Mouse (Mus musculus): ENCODE results near the gene Cacng4. TPM values are rescaled to one million over a fixed set of nuclear protein-coding genes. Genes with fewer than 3 reads are reported as not detected.
A peak's percentile ranks its signal among the peaks of the same experiment; 100 is the strongest.

The Cacng4 gene
- polyA plus RNA-seq, 1 experiment from 2014 or later: 0.43 TPM

DNA sequence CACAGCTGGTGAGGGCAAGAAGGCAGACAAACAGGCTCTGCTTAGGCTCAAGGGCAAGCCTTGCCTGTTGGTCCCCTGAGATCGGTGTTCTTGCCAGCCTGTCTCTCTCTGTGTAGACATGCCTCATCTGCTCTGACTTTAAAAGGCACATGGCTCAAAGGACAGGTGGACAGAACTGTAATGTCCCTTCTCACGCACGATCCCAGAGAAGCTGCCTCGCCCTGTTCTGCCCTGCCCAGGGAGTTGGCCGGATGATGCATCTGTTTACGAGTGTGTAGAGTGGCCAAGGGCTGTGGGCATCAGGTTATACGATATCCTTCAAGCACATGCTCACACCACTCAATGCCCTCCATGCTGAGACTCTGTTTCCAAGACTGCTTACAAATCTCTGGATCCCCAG, 80.0 kb downstream of the Cacng4 start:
- DNase-seq (ENCODE audit: low spot score): no peak
- WGBS: 79% methylated on average over 7 of the region's 7 CpGs
- H3K9me3 ChIP-seq (ENCODE audit: low read length): no peaks in the 10 kb centered on the region

DNA sequence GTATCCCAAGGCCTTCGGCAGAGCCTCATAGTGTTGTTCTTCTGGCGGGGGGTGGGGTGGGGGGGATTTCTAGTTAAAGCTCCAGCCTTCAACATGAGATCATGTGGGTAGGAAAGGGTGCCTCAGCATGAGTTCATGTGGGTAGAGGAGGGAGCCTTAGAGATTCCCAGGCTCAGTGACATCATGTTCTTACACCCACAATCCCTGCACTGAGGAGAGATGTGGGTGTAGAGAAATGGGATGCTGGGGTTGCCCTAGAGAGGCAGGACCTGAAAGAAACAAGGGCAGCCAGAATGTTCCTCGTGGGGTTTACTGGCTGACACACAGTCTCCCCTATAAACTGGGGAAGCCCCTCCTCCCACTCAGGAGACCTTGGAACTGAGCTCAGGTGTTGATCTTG, 84.0 kb downstream of the Cacng4 start:
- no peak for DNase-seq (ENCODE audit: low spot score)
- Histone ChIP-seq H3K27ac (ENCODE audit: low read length) (no peak overlapping the region), H3K4me1 (ENCODE audit: insufficient read depth, low read depth, low read length) (no peaks in the 10 kb centered on the region), H3K36me3 (ENCODE audit: insufficient read depth, low read length) (no peaks in the 10 kb centered on the region), H3K27me3 (replicated peaks; ENCODE audit: insufficient read depth, low read length) (no peaks in the 10 kb centered on the region), H3K4me3 (ENCODE audit: low read depth, low read length) (no peak overlapping the region), H3K4me2 (replicated peaks; ENCODE audit: low read depth, low read length) (no peak overlapping the region), H3K9me3 (ENCODE audit: low read length) (no peaks in the 10 kb centered on the region), H3K9ac (replicated peaks; ENCODE audit: low read depth) (no peak overlapping the region)
- 38% methylated on average over 3 of the region's 3 CpGs for WGBS
- no peak for TF ChIP-seq CTCF (IDR thresholded peaks at IDR 0.05)
- no peak for TF ChIP-seq EP300 (IDR thresholded peaks at IDR 0.05)
- ATAC-seq: no peak

More for the DNA sequence above, 80.0 kb downstream of the Cacng4 start:
- Histone ChIP-seq H3K36me3 (ENCODE audit: insufficient read depth, low read length) (no peaks in the 10 kb centered on the region), H3K4me1 (ENCODE audit: insufficient read depth, low read depth, low read length) (no peaks in the 10 kb centered on the region), H3K27me3 (replicated peaks; ENCODE audit: insufficient read depth, low read length) (no peaks in the 10 kb centered on the region), H3K9ac (replicated peaks; ENCODE audit: low read depth) (no peak overlapping the region), H3K27ac (ENCODE audit: low read length) (no peak overlapping the region), H3K4me3 (ENCODE audit: low read depth, low read length) (no peak overlapping the region), H3K4me2 (replicated peaks; ENCODE audit: low read depth, low read length) (no peak overlapping the region)
- TF ChIP-seq CTCF (IDR thresholded peaks at IDR 0.05): no peak
- no peak for TF ChIP-seq EP300 (IDR thresholded peaks at IDR 0.05)
- no peak for ATAC-seq

DNA sequence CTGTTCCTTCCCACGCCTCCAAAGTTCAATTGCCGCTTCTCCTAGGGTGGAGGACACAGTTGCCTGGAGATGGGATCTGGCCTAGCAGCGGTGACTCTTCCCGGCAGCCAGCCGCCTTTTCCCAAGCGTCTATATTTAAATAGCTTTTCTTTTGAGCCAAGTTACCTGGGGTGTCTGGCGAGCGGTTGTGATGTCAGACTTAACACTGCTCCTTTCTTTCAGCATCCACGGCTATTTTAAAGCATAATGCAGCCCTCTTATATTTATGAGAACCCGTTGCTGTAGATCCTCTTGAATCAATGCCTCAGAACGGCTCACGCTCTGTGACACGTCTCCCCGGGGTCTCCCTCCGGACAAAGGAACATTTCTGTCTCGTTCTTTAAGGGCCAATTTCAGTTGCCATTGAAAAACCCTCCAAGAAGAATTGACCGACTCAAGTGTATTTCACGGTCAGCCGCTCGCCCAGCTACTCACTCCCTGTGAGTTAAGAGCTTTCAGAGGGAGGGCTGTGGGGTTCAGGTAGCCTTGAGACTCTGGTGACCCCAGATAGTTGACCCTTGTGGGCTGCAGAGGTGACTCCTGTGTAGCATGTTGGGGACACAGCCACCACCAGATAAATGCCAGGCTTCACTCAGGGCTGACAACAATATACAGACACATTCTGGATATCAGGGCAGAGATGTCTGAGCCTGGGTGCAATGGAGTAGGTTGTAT, 86.3 kb downstream of the Cacng4 start:
- DNase-seq (ENCODE audit: low spot score): no peak
- Histone ChIP-seq H3K9ac (replicated peaks; ENCODE audit: low read depth) (no peak overlapping the region), H3K4me2 (replicated peaks; ENCODE audit: low read depth, low read length) (no peak overlapping the region), H3K27ac (ENCODE audit: low read length) (no peak overlapping the region), H3K4me1 (ENCODE audit: insufficient read depth, low read depth, low read length) (peaks cover 4% of the 10 kb centered on the region; the same call in 1 of the 2 replicates), H3K4me3 (ENCODE audit: low read depth, low read length) (no peak overlapping the region), H3K27me3 (replicated peaks; ENCODE audit: insufficient read depth, low read length) (no peaks in the 10 kb centered on the region), H3K9me3 (ENCODE audit: low read length) (no peaks in the 10 kb centered on the region), H3K36me3 (ENCODE audit: insufficient read depth, low read length) (no peaks in the 10 kb centered on the region)
- TF ChIP-seq CTCF (IDR thresholded peaks at IDR 0.05): no peak
- TF ChIP-seq EP300 (IDR thresholded peaks at IDR 0.05): no peak
- ATAC-seq: no peak
- 56% methylated on average over 20 of the region's 20 CpGs for WGBS

DNA sequence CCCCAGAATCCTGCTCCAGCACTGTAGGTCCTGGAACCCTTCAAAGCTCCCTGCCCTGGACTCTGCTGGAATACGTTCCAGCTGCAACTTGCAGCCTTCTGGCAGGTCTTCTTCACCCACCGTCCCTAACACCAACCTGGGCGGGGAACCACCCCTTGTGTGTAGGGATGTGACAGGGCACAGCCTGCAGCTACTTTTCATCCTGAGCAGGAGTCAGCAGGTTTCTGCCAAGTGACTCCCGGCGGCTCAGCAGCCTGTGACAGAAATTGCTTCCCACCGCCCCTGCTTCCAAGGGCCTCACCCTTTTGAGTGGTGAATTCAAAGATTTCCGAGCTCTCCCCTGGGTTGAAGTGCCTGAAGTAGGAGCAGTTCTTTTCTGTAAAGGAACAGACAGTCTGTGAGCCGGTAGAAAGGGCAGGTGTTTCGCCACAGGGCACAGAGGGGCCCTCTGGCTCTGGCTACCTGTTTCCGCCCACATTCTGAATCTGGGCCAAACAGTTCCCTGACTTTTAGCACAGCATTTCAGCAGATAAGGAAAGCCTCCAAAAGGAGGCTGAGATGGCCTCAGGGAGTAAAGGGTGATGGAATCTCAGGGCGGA, 88.8 kb downstream of the Cacng4 start:
- no peaks in the 10 kb centered on the region for H3K9me3 ChIP-seq (ENCODE audit: low read length)
- H3K4me1 ChIP-seq (ENCODE audit: insufficient read depth, low read depth, low read length): peaks cover 4% of the 10 kb centered on the region; the same call in 1 of the 2 replicates
- no peaks in the 10 kb centered on the region for H3K36me3 ChIP-seq (ENCODE audit: insufficient read depth, low read length)
- TF ChIP-seq CTCF (IDR thresholded peaks at IDR 0.05) (no peak), EP300 (IDR thresholded peaks at IDR 0.05) (peak; percentile 68)
- DNase-seq (ENCODE audit: low spot score) (peak; percentile 80), ATAC-seq (peak; percentile 91)
- WGBS: 44% methylated on average over 11 of the region's 11 CpGs
- H3K27me3 ChIP-seq (replicated peaks; ENCODE audit: insufficient read depth, low read length): no peaks in the 10 kb centered on the region
- H3K9ac ChIP-seq (replicated peaks; ENCODE audit: low read depth): no peak overlapping the region
- H3K27ac ChIP-seq (ENCODE audit: low read length): no peak overlapping the region
- no peak overlapping the region for H3K4me3 ChIP-seq (ENCODE audit: low read depth, low read length)
- H3K4me2 ChIP-seq (replicated peaks; ENCODE audit: low read depth, low read length): no peak overlapping the region

DNA sequence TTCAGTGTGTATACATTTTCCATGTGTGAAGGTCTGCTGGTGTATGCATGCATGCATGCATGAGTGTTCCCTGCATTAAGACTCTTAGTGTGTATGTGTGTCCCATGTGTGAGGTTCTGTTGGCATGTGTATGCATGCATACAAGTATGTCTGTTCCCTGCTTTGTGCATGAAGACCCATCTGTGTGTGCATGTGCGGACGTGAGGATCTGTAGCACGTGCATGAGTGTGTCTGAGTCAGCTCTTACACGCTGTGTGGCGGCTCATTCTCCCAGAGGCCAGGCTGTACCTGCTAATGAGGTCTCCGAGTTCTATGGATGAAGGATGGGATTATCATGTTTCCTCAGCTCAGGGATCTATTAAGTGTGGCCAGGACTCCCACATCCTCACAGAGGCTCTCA, 89.3 kb downstream of the Cacng4 start:
- ATAC-seq: no peak

GRCm38 (mm10) chr11:107703272-107704134, 90.9 kb downstream of the Cacng4 start:
- WGBS: 43% methylated on average over 27 of the region's 27 CpGs
- no peak overlapping the region for H3K4me2 ChIP-seq (replicated peaks; ENCODE audit: low read depth, low read length)
- no peak overlapping the region for H3K27ac ChIP-seq (ENCODE audit: low read length)
- H3K4me3 ChIP-seq (ENCODE audit: low read depth, low read length): no peak overlapping the region
- DNase-seq (ENCODE audit: low spot score): peak; percentile 35
- H3K4me1 ChIP-seq (ENCODE audit: insufficient read depth, low read depth, low read length): peaks cover 4% of the 10 kb centered on the region; the same call in 1 of the 2 replicates
- no peaks in the 10 kb centered on the region for H3K27me3 ChIP-seq (replicated peaks; ENCODE audit: insufficient read depth, low read length)
- H3K9me3 ChIP-seq (ENCODE audit: low read length): no peaks in the 10 kb centered on the region
- ATAC-seq: peak; percentile 48
- no peak overlapping the region for H3K9ac ChIP-seq (replicated peaks; ENCODE audit: low read depth)
- H3K36me3 ChIP-seq (ENCODE audit: insufficient read depth, low read length): no peaks in the 10 kb centered on the region
- no peak for TF ChIP-seq CTCF (IDR thresholded peaks at IDR 0.05)
- no peak for TF ChIP-seq EP300 (IDR thresholded peaks at IDR 0.05)

More for the DNA sequence above, 89.3 kb downstream of the Cacng4 start:
- H3K36me3 ChIP-seq (ENCODE audit: insufficient read depth, low read length): no peaks in the 10 kb centered on the region
- 66% methylated on average over 6 of the region's 6 CpGs for WGBS
- peaks cover 4% of the 10 kb centered on the region; the same call in 1 of the 2 replicates for H3K4me1 ChIP-seq (ENCODE audit: insufficient read depth, low read depth, low read length)
- H3K4me2 ChIP-seq (replicated peaks; ENCODE audit: low read depth, low read length): no peak overlapping the region
- no peak overlapping the region for H3K9ac ChIP-seq (replicated peaks; ENCODE audit: low read depth)
- TF ChIP-seq EP300 (IDR thresholded peaks at IDR 0.05) (no peak), CTCF (IDR thresholded peaks at IDR 0.05) (no peak)
- no peaks in the 10 kb centered on the region for H3K9me3 ChIP-seq (ENCODE audit: low read length)
- no peak for DNase-seq (ENCODE audit: low spot score)
- H3K27ac ChIP-seq (ENCODE audit: low read length): no peak overlapping the region
- H3K27me3 ChIP-seq (replicated peaks; ENCODE audit: insufficient read depth, low read length): no peaks in the 10 kb centered on the region
- H3K4me3 ChIP-seq (ENCODE audit: low read depth, low read length): no peak overlapping the region
